Mouse (Mus musculus) liver, embryonic 14.5 days (tissue): ENCODE results near the gene Kirrel3.

Source experiments
- CTCF ChIP-seq: IDR thresholded peaks from 2 replicates; pipeline ENCODE4 v1.5.1; 2016; ENCODE audit warnings: antibody characterized with exemption, low read depth, control low read depth
- EP300 ChIP-seq: IDR thresholded peaks from 2 replicates; pipeline ENCODE4 v1.6.1; 2016; ENCODE audit warnings: antibody characterized with exemption, low read depth

GRCm38 (mm10) chr9:35027382-35027997, 541.8 kb downstream of the Kirrel3 start:
- TF ChIP-seq CTCF (no peak), EP300 (no peak)
